Mouse (Mus musculus) neural tube, embryonic 14.5 days (tissue): Measurements from ENCODE around the gene Kxd1. TPM values are rescaled to one million over a fixed set of nuclear protein-coding genes. Genes with fewer than 3 reads are reported as not detected.

Source experiments
- ATAC-seq: fragments of 200-750 bp; cut with Nextera tagmentation; 2 replicates; pipeline ENCODE4 v1.8.0; 2017; ENCODE audit warnings: low read depth, mild to moderate bottlenecking, moderate TSS enrichment, moderate library complexity
- H3K27ac ChIP-seq: fragments of 300-500 bp; sonication (generic); 2 replicates; pipeline ENCODE4 v1.5.1; 2014; ENCODE audit warnings: low read depth, mild to moderate bottlenecking, control low read depth, low read length, moderate library complexity, mixed read lengths
- H3K27me3 ChIP-seq: fragments of 300-500 bp; sonication (generic); 2 replicates; pipeline ENCODE4 v1.6.1; 2014; ENCODE audit warnings: low read length; ENCODE audit not compliant: control insufficient read depth, insufficient read depth
- H3K36me3 ChIP-seq: fragments of 300-500 bp; sonication (generic); 2 replicates; pipeline ENCODE4 v1.6.1; 2014; ENCODE audit warnings: low read length, mixed read lengths; ENCODE audit not compliant: control insufficient read depth, insufficient read depth
- H3K4me1 ChIP-seq: fragments of 300-500 bp; sonication (generic); 2 replicates; pipeline ENCODE4 v1.6.1; 2014; ENCODE audit warnings: low read length; ENCODE audit not compliant: control insufficient read depth, insufficient read depth
- H3K4me2 ChIP-seq: fragments of 300-500 bp; sonication (generic); 2 replicates; pipeline ENCODE4 v1.6.1; 2014; ENCODE audit warnings: mild to moderate bottlenecking, low read depth, low read length, control low read depth
- H3K4me3 ChIP-seq: fragments of 300-500 bp; sonication (generic); 2 replicates; pipeline ENCODE4 v1.5.1; 2014; ENCODE audit warnings: low read depth, low read length, control low read depth, mixed read lengths
- H3K9ac ChIP-seq: fragments of 300-500 bp; sonication (generic); replicated peaks from 2 replicates; pipeline ENCODE4 v1.6.1; 2014; ENCODE audit warnings: low read depth, mild to moderate bottlenecking, control low read depth, low read length, mixed read lengths
- H3K9me3 ChIP-seq: fragments of 300-500 bp; sonication (generic); 2 replicates; pipeline ENCODE4 v1.6.1; 2016; ENCODE audit warnings: low read length; ENCODE audit not compliant: control insufficient read depth
- WGBS: fragments of 180-500 bp; shearing (Covaris S2); extraction: QIAGEN DNeasy Blood & Tissue Kit; methylation state at CpG from one replicate; pipeline ENCODE4 v1.1.7; 2014; 5-methylcytosine and 5-hydroxymethylcytosine counted together
- polyA plus RNA-seq: library from polyadenylated mRNA; unstranded; fragments of >200 nt; fragmentation: Nextera tagmentation; extraction: Ambion mirVana; gene quantifications from 2 replicates; pipeline ENCODE4 v1.2.1, GENCODE M21; 2014

Gene Kxd1
- polyA plus RNA-seq, 1 experiment from 2014 or later, result 51.9 TPM

DNA sequence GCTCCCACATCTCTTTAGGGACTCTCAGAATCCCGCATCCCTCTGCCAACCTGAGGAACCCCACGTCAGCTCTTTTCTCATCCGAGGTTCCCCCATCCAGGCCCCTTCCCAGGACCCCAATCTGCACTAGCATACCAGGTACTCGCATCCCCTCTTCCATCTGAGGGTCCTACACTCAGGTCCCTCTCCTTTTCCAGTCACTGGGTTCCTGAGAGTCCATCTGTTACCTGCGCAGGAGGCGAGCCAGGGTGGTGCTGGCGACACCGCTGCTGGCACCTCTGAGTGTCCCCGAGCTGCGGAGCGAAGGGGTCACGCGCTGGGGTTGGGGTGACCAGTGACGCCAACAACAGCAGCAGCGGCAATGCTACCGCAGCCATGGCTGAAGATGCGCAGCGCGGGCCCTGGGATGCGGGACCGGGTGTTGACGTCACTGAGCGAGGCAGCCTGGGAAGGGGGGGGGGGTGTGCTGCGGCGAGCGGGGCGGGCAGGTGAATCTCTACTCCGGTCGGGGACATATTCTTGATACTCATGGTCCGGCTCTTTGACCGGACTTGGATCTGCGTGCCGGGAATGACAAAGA, 40.7 kb downstream of the Kxd1 start, which contains the start of gene Tmem59l:
Gene Tmem59l, minus strand, starts transcription at position 418 of the 580 bp plus-strand sequence.
- Histone ChIP-seq H3K9ac (peak within 1 kb of the TSS; percentile 78), H3K4me2 (peak within 1 kb of the TSS; percentile 75), H3K4me3 (peak within 1 kb of the TSS; percentile 57), H3K9me3 (no peaks in the 10 kb centered on the region), H3K27me3 (peaks cover 52% of the 10 kb centered on the region), H3K4me1 (peaks cover 19% of the 10 kb centered on the region), H3K27ac (0 out of 2 replicates have a peak within 1 kb of the TSS, but pooled peaks have one; percentile 7), H3K36me3 (peaks cover 5% of the 10 kb centered on the region; the same call in 1 of the 2 replicates)
- WGBS, result 4% methylated on average over 30 of the region's 33 CpGs
- ATAC-seq, result peak; percentile 84

DNA sequence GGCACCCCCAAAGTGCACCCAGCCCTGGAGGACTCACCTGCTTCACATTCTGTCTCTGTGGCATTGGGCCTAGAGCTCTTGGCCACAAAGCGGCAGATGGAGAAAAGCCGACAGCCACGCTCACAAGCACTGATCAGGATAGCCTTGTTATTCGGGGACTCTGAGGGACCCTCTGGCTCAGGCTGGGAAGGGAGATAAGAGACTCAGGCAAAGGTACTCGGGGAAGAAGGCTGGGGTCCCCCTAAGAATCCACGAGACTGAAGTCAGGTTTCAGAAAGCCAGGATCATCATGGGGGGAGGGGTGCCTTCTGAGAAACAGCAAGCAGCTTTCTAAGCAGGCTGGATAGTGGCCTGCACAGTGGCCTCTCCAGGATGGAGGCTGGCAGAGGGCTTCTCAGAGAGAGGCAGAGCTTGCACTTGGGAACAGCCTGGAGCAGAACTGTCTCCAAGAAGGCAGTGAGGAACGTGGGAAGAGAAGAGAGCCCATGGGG, 41.5 kb downstream of the Kxd1 start:
- H3K9ac ChIP-seq, result peak overlapping the region; percentile 78
- peaks cover 19% of the 10 kb centered on the region for H3K4me1 ChIP-seq
- peaks cover 5% of the 10 kb centered on the region; the same call in 1 of the 2 replicates for H3K36me3 ChIP-seq
- no peaks in the 10 kb centered on the region for H3K9me3 ChIP-seq
- 56% methylated on average over 7 of the region's 7 CpGs for WGBS
- no peak overlapping the region for H3K27ac ChIP-seq
- no peak for ATAC-seq
- peaks cover 44% of the 10 kb centered on the region for H3K27me3 ChIP-seq
- H3K4me2 ChIP-seq, result peak overlapping the region; percentile 75
- H3K4me3 ChIP-seq, result peak overlapping the region; percentile 57; the same call in 1 of the 2 replicates

GRCm38 (mm10) chr8:70482943-70483342, 44.8 kb downstream of the Kxd1 start:
- Histone ChIP-seq H3K4me3 (no peak overlapping the region), H3K27me3 (peaks cover 18% of the 10 kb centered on the region), H3K9me3 (no peaks in the 10 kb centered on the region), H3K27ac (no peak overlapping the region), H3K9ac (no peak overlapping the region), H3K4me1 (peaks cover 11% of the 10 kb centered on the region; the same call in 1 of the 2 replicates), H3K4me2 (no peak overlapping the region), H3K36me3 (peaks cover 5% of the 10 kb centered on the region; the same call in 1 of the 2 replicates)
- 69% methylated on average over 2 of the region's 2 CpGs for WGBS
- no peak for ATAC-seq

- 79% methylated on average over 3 of the region's 3 CpGs for WGBS
- Histone ChIP-seq H3K27ac (no peak overlapping the region), H3K9me3 (no peaks in the 10 kb centered on the region), H3K4me2 (no peak overlapping the region), H3K4me1 (peaks cover 10% of the 10 kb centered on the region; the same call in 1 of the 2 replicates), H3K4me3 (no peak overlapping the region), H3K36me3 (peaks cover 5% of the 10 kb centered on the region; the same call in 1 of the 2 replicates), H3K9ac (no peak overlapping the region), H3K27me3 (peaks cover 16% of the 10 kb centered on the region)
- no peak for ATAC-seq
These were observed 45.8 kb downstream of the Kxd1 start for GRCm38 (mm10) chr8:70481908-70482307.

- peak; percentile 55 for ATAC-seq
These were observed 50.3 kb downstream of the Kxd1 start for GRCm38 (mm10) chr8:70477269-70477982.

GRCm38 (mm10) chr8:70476333-70477268, 51.2 kb downstream of the Kxd1 start, which contains the start of gene Klhl26:
Gene Klhl26 (minus strand): TSS chr8:70476968.
- peak within 1 kb of the TSS; percentile 77 for H3K4me3 ChIP-seq
- peak within 1 kb of the TSS; percentile 91 for H3K9ac ChIP-seq
- H3K4me1 ChIP-seq, result peaks cover 11% of the 10 kb centered on the region
- H3K27me3 ChIP-seq, result 0 out of 2 replicates have a peak, but pooled peaks cover 2% of the 10 kb centered on the region
- no peaks in the 10 kb centered on the region for H3K9me3 ChIP-seq
- WGBS, result under 1% methylated on average over 53 of the region's 53 CpGs
- no peaks in the 10 kb centered on the region for H3K36me3 ChIP-seq
- H3K27ac ChIP-seq, result peak within 1 kb of the TSS; percentile 34; the same call in 1 of the 2 replicates
- peak; percentile 90 for ATAC-seq
- peak within 1 kb of the TSS; percentile 79 for H3K4me2 ChIP-seq

More at GRCm38 (mm10) chr8:70477269-70477982, 50.3 kb downstream of the Kxd1 start:
- Histone ChIP-seq H3K9me3 (no peaks in the 10 kb centered on the region), H3K9ac (no peak overlapping the region), H3K36me3 (no peaks in the 10 kb centered on the region), H3K27ac (no peak overlapping the region), H3K4me2 (peak overlapping the region; percentile 79), H3K4me1 (peaks cover 11% of the 10 kb centered on the region), H3K27me3 (0 out of 2 replicates have a peak, but pooled peaks cover 2% of the 10 kb centered on the region), H3K4me3 (peak overlapping the region; percentile 77)
- 2% methylated on average over 21 of the region's 21 CpGs for WGBS

GRCm38 (mm10) chr8:70471856-70472255, 55.9 kb downstream of the Kxd1 start:
- H3K4me3 ChIP-seq, result no peak overlapping the region
- H3K27ac ChIP-seq, result no peak overlapping the region
- H3K4me2 ChIP-seq, result no peak overlapping the region
- no peaks in the 10 kb centered on the region for H3K36me3 ChIP-seq
- peaks cover 9% of the 10 kb centered on the region for H3K4me1 ChIP-seq
- ATAC-seq, result no peak
- WGBS, result 97% methylated on average over 7 of the region's 7 CpGs
- H3K27me3 ChIP-seq, result no peaks in the 10 kb centered on the region
- no peak overlapping the region for H3K9ac ChIP-seq
- H3K9me3 ChIP-seq, result no peaks in the 10 kb centered on the region

DNA sequence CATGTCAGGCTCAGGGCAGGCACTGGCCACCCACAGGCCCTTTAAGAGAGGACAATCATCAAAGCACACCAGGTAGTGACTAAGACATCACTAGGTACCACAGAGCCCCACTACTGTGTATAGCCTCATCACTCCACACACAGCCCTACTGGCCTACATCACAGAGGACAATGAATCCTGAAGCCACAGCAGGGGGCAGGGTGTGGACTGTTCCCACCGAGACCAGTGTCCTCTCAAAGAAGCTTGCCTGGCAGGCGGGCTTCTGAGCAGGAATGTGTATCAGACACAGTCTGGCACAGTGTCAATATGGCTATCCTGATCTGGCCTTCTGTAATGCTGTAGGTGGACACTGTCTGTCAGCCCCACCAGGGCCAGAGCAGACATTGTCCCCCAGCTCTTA, 57.8 kb downstream of the Kxd1 start:
- Histone ChIP-seq H3K36me3 (no peaks in the 10 kb centered on the region), H3K27ac (no peak overlapping the region), H3K27me3 (no peaks in the 10 kb centered on the region), H3K4me1 (no peaks in the 10 kb centered on the region), H3K9ac (no peak overlapping the region), H3K9me3 (no peaks in the 10 kb centered on the region), H3K4me2 (no peak overlapping the region), H3K4me3 (no peak overlapping the region)
- WGBS, result 54% methylated on average over 2 of the region's 2 CpGs
- no peak for ATAC-seq
